Mouse (Mus musculus) right cerebral cortex, postnatal 4 days (tissue): ENCODE measurements around the gene Igf2bp1.

Source experiments
- DNase-seq: peaks from one replicate; pipeline ENCODE4 v3.0.0-alpha.2; 2022

Gene Igf2bp1

DNA sequence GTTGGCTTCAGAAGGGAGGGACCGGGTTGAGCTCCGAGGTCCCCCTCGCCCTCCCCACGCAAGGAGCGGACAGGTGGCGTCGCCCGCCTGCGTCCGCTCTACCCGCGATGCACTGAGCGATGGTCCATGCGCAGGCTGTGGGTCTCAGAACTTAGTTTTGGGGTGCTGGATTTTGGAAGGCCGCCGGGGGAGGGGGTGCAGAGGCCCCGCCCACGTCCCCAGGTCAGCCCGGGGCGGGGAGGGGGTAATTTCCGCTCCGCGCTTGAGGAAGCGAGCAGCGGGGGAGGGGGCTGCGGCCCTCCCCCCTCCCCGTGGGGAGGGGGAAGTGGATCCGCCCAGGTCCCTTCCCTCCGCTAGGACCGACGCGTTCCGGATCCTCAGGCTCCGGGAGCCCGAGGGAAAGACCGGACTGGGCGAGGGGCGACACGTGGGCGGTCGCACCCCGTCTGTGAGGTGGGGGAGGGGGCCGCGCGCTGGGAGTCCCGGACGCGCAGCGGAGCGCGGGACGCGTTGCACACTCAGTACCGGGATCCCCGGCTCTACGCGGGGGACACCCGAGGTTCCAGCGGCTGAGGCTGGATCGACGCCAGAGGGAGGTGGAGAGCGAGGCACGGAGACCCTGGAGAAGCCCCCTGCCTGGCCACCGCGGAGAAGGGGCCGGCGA, 1.2 kb upstream of the Igf2bp1 start:
- peak; percentile 60 for DNase-seq

DNA sequence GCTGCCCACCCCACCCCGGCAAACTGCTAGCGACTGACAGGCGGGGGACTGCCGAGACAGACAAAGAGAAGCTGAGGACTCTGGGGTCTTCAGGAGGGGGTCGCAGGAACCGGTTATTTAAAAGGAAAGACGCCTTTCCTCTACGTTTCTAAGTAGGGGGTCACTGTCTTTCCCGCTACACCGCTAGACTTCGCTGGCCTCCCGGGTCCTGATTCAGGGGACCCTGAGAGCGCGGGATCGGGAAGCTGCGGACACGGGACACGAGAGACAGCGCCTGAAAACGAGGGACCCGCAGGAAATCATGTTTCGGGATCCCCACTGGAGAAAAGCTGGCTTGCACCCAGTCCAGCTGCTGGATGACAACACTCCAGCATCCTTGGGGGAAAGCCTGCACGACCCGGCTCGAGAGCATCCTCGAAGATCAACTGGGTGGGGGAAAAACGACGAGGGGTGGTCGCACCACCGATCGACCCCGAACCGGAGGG, 669 bp upstream of the Igf2bp1 start:
- peak; percentile 30 for DNase-seq

DNA sequence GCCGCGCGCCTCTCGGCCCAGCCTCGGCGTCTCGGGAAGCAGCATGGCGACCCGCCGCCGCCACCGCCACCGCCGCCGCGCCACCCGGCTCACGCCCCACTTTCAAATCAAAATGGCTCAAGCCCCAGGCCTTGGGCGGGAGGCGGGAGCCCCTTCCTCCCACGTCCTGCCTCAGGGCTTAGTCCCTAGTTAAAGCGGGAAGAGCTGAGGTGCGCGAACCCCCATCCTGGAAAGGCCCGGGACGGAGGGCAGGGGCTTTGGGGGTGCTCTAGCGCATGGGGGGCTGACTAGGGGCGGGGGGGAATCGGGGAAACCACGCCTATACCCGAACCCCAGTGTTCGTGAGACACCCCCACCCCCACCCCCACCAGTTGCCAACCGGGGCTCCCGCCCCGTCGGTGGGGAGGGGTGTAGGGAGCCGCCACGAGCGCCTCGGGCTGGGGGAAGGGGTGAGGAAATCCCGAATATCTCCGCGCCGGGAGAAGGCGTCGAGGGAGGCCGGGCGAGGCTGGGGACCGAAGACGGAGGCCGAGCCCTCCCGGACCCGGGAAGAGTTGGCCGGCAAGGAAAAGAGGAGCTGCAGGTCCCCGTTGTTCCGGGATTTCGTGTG, 842 bp downstream of the Igf2bp1 start:
- DNase-seq, result peak; percentile 36

DNA sequence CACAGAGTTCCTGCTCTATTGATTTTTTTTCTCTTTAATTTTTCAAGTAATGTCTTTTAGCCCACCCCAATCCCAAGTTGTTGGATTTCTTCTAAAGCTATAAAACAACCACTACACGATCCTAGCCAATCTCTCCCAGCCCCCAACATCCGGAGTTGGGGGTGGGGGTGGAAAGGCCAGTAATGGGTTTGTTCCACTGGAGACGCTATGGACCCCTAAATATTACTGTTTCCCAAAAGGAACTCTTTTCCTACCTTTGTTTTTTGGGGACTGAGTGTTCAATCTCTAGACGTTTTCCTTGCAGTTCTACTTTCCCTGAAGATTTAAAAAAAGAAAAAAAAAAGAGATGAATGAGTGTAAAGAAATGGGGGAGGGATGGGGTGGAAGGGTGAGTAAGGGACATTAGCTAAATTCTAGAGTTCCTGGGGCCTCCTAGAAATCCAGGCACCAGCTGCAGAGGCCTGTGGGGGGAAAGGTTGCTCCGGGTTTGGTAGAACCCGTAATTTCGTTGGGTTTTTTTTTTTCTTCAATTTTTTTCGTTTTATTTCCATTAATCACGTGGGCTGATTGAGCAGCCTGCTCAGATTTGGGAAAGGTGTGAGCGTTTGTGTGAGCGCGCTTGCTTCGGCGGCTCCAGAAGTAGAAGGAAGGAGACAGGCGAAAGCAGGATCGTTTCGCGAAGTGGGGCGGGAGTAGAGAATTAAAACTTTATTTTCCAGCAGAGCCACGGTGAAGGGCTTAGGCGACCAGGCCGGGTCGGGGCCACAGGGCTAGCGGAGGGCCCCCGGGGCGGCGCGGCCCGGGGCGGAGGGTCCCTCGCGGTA, 1.6 kb downstream of the Igf2bp1 start:
- no peak for DNase-seq

DNA sequence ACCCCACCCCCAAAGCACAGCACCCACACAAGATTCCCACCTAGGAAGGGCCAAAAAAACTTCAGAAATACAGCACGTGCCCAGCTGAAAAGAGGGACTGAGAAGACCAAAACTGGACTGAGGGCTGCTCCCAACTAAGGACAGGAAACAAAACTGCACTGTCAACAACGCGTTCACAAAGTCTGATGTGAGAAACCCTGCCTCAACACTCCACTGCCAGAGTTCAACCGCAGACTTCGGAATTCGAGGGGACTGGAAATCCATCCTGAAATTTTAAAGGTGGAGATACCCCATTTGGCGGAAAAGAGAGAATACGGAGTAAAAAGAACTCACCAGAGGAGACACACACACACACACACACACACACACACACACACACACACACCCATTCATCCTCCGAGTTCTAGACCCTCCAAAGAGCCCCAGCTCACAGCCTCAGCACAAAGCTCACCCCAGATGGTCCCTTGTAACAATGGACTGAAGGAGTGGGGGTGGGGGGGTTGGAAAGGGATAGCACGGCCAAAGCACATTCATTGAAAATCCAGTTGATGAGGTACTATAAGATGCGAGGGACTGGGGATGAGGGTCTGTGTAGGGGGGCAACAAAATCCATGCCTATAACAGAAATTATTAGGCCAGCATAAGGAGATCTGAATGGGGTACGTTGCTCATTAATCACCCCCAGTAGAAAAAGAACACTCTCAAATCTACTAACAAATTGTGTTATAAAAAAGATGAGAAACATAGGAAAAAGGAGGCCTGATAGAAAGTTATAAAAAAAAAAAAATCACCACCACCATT, 2.4 kb downstream of the Igf2bp1 start:
- no peak for DNase-seq

DNA sequence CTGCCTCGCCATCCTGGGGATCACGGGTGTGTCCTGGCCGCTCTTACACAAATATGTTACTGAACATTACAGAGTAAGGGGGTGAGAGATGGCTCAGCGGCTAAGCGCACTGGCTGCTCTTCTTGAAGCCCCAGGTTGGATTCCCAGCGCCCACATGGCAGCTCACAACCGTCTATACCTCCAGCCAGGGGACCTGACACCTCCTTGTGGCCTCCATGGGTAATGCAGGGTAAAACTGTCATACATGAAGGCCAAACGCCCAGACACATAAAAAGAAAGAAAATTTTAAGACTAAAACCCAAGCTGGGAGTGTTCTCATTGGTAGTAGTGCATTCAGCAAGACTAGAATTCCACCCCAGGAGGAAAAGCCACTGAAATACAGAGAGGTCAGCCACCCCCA, 11.6 kb downstream of the Igf2bp1 start:
- DNase-seq, result no peak

DNA sequence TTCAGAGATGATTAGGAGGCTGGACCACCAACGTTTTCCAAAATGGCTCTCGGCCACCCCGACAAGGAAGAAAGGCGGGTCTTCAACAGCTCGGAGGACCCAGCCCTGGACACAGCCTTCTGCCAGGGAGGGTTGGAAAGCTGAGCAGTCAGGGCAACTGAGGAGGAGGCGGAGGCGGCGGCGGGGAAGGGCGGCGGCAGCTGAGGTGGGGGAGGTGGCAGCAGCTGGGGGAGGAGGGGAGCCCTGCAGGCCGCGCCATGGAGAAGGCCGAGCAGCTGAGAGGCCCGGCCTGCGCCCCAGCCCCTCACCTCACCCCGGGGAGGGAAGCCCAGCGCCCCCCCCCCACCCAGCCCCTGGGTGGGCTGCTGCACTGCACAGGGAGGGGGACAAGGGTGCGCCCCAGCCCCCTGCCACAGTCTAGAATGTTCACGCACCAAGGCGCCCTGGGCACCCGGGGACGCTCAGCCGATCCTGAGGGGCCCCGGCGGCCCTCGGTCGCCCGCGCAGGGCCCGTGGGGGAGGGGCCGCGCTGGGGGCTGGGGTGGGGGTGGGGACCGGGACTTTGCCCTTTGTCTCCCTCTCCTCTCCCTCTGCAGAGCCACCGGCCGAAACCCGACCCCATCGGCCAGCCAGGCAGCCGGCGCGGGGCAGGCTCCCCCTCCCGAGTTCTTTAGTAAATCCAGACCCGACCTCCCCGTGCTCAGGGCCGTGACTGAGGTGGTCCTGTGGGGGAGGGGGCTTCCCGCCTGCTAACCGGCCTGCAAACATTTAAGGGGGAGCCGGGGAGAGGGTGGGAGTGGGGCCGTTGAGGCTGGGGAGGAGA, 14.6 kb downstream of the Igf2bp1 start:
- peak; percentile 57 for DNase-seq

DNA sequence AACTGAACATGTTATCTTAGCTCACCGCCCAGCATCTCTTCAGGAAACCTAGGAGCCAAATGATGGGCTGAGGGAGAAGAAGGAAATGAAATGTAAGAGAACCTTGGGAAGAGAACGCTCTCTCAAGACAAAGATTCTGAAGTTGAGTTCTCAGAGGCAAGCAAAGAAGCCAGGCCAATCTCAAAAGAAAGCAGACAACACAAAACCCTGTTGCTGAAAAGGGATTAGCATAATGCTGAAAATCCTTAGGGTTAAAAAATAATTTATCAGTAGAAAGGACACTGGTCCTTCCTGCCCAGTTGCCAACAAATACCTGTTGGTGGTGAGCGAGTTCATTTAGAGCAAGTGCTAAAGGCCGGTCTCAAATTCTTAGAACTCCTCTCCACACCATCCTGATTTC, 15.3 kb downstream of the Igf2bp1 start:
- DNase-seq, result no peak

DNA sequence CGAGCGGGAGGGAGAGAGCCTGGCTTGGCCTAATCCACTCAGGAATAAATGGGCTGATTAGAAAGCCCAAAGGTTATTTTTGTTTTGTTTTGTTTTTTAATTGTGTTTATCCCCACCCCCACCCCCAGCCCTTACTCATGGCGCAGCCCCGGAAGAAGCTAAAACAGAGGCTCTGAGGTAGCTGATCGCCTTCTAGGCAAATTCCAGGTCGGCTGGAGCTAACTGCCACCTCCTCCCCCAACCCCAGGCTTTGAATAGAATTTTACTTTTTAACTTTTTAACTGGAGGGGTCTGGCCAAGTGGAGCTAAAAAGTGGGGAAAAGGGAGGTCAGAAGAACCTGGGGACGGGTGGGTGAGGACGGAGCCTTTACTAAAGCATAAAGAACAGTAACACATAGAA, 15.9 kb downstream of the Igf2bp1 start:
- no peak for DNase-seq

DNA sequence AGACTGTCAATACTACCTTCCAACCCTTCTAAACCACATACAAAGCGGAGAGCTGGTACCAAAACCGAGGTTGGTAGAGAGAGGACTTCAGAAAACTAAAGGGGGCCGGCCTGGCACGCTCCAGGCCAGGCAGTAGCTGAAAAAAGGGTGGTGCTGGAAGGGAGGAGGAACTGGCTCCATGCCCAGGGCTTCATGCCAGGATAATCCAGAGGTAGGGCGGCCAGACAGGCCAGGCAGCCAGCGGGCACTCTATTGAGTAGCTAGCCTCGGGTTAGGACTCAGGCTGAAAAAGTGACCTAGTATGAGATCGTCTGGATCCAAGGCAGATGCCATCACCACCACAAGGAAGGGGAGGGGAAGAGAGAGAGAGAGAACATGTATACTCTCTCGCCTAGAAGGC, 17.2 kb downstream of the Igf2bp1 start:
- DNase-seq, result peak; percentile 65

DNA sequence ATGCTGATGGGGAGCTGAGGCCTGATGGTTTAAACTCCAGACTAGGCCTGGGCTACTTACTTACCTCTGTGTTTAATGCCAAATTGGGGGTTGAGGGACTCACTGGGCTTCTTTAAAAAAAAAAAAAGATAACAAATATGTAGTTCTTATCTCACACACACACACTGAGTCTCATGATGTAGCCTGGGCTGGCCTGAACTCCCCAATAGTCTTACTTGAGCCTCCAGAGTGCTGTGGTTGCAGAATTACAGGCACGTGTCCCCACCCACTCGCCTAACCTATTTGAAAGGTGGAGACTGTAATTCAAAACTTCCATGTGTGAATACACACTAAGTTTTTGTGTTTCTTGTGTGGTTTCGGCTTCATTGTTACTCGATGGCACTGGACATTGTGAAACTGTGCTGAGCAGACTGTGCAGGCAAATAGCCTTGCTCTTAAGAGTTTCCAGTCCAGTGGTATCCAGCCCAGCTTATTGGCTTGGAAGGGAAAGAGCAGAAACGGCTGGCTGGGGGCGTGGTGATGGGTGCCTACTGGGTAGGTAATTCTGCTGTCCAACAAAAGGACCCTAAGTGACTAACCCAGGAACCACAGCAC, 17.8 kb downstream of the Igf2bp1 start:
- DNase-seq, result no peak

DNA sequence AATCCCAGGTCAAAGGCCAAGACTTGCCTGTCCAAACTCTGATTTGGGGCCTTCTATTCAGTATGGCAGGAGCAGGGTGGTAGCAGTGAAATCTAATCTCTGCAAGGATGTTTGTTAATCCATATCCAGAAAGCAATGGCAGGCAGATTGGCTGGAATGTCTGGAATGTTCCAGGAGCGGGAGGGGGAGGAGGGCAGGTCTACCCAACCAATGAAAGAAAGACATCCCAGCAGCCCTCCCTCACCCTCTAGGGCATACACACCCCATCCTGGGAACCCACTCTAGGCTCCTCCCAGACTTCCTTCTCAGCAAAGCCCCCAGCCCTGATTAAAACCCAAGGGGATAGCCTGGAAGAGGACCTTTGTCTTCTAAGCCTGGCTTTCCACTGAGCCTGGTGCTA, 23.3 kb downstream of the Igf2bp1 start:
- no peak for DNase-seq

DNA sequence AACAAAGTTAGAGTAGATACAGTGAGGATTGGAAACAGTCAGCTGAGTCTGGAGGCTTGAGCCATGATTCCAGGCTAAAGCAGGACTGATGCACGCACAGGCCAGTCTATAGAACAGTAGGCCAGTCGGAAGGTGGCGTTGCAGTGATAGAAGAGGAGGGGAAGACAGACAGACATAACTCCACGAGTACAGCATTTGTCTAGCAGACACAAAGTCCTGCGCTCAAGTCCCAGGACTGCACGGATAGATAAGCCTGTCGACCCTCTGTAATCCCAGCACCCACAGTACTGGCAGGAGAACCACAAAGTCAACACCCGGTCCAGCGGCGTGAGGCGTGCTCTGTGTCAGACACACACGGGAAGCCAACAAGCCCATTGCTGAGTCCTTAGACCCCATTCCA, 23.9 kb downstream of the Igf2bp1 start:
- no peak for DNase-seq

DNA sequence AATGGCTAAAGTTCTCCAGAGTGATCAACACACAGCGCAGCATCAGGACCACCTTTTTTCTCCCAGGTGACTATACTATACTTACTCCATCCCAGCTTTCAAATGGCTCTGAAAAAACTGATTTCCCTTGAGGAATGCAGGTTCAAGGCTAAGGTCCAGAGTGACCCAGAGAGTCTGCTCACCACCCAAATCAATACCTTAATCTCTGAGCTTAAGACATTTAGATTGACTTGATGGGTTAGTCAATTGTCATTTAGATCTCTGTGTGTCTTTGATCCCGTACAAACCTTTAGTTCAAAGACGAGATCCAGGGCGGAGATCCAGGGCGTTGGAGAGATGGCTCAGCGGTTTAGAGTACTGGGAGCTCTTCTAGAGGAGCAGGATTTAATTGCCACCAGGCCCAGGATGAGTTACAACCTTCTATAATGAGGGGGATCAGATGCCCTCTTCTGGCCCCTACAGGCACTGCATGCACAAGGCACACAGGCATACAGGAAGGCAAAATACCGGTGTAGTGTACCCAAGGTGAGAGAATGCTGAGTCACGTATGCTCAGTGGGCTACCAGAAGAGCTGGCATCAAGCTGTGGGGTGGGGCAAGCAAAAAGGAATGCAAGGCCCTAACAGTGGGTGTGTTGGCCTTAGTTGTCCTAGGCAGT, 24.9 kb downstream of the Igf2bp1 start:
- DNase-seq, result peak; percentile 51

DNA sequence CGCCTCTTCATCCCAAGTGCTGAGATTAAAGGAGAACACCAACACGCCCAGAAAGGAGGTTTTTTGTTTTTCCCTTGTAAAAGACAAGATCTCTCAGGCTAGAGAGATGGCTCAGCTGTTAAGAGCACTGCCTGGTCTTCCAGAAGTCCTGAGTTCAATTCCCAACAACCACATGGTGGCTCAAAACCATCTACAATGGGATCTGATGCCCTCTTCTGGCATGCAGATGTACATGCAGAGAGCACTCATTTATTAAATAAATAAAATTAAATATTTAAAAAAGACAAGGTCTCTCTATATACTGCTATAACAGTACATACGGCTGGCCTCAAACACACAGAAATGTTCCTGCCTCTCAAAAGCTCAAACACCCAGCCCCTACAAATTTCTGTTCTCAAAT, 27.3 kb downstream of the Igf2bp1 start:
- DNase-seq, result no peak

DNA sequence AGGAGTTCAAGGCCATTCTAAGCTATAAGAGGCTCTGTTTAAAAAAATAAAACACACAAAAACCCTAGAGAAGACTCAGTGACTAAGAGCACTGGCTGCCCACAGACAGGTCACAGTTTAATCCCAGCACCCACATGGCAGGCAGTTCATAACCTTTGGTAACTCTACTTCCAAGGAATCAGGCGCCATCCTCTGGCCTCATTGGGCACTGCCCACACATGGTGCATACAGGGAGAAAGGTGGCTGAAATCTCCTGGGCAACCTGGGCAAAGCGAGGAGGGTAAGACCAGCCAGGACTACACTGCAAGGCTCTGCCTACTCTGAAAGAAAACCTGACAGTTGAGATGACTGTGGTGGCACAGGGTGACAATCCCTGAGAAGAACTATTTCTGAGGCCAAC, 29.4 kb downstream of the Igf2bp1 start:
- DNase-seq, result no peak

DNA sequence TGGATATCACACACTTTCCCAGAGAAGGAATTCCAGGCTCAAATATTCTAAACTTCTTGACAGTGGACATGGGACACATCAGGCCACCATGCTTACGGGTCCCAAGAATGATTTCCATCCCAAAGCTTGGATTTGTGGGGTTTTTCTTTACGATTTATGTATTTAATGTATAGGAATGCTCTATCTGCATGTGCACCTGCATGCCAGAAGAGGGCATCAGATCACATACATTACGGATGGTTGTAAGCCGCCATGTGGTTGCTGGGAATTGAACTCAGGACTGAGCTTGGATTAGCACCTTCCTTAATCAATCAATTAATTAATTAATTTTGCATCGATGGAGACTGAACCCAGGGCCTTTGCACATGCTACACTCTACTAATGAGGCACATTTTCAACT, 30.0 kb downstream of the Igf2bp1 start:
- no peak for DNase-seq

DNA sequence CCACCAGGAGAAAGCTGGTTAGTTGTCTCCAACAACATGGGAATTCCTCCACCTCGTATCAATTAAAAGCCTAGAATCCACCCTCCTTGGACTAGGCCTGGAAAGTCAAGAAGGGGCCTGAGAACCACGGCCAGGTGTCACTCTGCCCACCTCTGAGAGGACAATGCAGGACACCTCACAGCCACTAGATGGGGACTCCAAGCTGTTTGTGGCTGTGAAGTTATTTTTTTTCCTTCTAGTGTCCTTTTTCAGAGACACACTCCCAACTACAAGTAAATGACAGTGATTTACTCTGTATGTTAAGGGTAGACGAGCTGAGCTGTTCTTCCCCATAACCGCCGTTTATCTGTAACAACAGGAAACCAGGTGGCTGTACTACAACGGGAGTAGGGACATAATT, 32.6 kb downstream of the Igf2bp1 start:
- DNase-seq, result no peak

DNA sequence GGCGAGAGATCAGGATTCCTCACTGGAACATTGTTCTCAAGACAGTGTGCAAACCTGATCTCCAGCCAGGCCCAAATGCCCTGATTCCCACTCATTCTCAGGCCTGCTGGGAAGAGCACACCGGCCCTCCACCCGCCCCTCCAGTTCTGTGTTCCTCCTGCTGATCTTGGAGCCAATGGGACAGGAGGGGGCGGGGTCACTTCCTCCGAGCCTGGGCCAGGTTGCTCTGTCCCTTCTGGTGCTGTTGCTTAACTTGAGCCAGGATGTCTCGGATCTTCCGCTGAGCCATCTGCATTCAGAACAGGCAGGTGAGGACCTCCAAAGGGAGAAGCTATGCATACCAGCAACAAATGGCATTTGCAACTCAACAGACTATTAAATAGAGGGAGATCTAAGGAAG, 42.4 kb downstream of the Igf2bp1 start:
- DNase-seq, result no peak

DNA sequence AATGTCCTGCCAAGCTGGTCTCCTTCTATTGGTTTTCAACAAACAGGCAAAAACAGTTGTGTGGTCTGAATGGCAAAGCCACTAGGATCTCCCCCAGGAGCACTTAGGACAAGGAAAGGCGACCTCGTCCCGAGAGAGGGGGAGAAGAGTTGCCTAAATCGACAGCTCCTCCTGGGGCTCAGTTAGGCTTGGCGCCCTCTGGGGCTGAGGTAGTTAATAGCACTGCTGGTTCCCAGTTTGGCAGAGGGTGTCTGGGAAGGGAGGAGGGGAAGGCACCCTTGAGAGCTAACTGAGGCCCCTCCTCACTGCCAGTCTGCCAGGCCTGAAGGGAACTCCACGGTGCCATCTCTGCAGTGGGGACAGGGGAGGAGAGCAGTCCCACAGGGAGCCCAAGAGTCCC, 46.6 kb downstream of the Igf2bp1 start:
- no peak for DNase-seq

DNA sequence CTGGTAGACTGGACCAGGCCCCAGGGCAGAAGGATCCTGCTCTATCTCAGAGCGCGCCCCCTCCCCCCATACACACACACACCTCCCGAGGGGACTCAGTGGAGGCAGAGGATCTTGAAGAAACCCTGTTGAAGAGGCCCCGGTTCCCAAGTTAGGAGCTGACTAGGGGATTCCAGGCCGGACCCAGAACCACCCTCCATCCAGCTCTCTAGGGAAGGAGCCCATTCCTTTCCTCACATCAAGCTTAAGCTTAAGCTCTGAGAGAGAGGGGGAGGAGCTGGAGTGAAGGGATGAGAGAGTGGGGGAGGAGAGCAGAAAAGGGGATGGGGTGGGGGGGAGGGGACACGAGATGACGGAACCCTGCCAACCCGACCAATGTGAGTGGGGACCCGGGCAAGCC, 47.5 kb downstream of the Igf2bp1 start:
- DNase-seq, result no peak
